Mouse (Mus musculus): ENCODE data around the gene Axin1. TPM values are rescaled to one million over a fixed set of nuclear protein-coding genes. Genes with fewer than 3 reads are reported as not detected.

The Axin1 gene
- 106 TPM for polyA plus RNA-seq (2017; shearing (Covaris generic))

GRCm38 (mm10) chr17:26138239-26138836 is at the start of gene Axin1:
Gene Axin1, plus strand, starts transcription at chr17:26138688.

GRCm38 (mm10) chr17:26089905-26090632 is 48.4 kb upstream of the Axin1 start, which contains the start of gene Decr2:
Gene Decr2, minus strand, starts transcription at chr17:26090337.

GRCm38 (mm10) chr17:26095121-26095740 is 43.3 kb upstream of the Axin1 start, which contains the start of gene Nme4:
Gene Nme4, minus strand, starts transcription at chr17:26095602.

GRCm38 (mm10) chr17:26113181-26113948 is 25.1 kb upstream of the Axin1 start, which contains the start of gene Tmem8:
Gene Tmem8, plus strand, starts transcription at chr17:26113299.

GRCm38 (mm10) chr17:26123267-26123684 is 15.2 kb upstream of the Axin1 start, which contains the start of gene Mrpl28:
Gene Mrpl28, plus strand, starts transcription at chr17:26123500.

GRCm38 (mm10) chr17:26198892-26199291 is 60.4 kb downstream of the Axin1 start, which contains the start of gene Pdia2:
Gene Pdia2, minus strand, starts transcription at chr17:26199087.

GRCm38 (mm10) chr17:26202737-26203136 is 64.2 kb downstream of the Axin1 start, which contains the start of gene Rgs11:
Gene Rgs11, plus strand, starts transcription at chr17:26202951.

GRCm38 (mm10) chr17:26207686-26208085 is 69.2 kb downstream of the Axin1 start, which contains the start of gene Arhgdig:
Gene Arhgdig, minus strand, starts transcription at chr17:26207786.

GRCm38 (mm10) chr17:26244101-26244841 is 105.8 kb downstream of the Axin1 start, which contains the start of gene Fam234a:
Gene Fam234a, minus strand, starts transcription at chr17:26244242.

Other genes with a start within 250 kb of the Axin1 start
- gene Rab40c, start 219.0 kb upstream of the Axin1 start, polyA plus RNA-seq (2017; shearing (Covaris generic)), result 15.3 TPM
- gene Pigq, start 193.8 kb upstream of the Axin1 start, polyA plus RNA-seq (2017; shearing (Covaris generic)), result 44.1 TPM
- not detected for gene Nhlrc4, start 193.7 kb upstream of the Axin1 start, polyA plus RNA-seq (2017; shearing (Covaris generic))
- gene A930017K11Rik, start 186.1 kb upstream of the Axin1 start, polyA plus RNA-seq (2017; shearing (Covaris generic)), result not detected
- gene Capn15, start 152.9 kb upstream of the Axin1 start, polyA plus RNA-seq (2017; shearing (Covaris generic)), result 18.6 TPM
- gene Rab11fip3, start 69.1 kb upstream of the Axin1 start, polyA plus RNA-seq (2017; shearing (Covaris generic)), result 19.7 TPM
- 19.8 TPM for gene Decr2, start 48.4 kb upstream of the Axin1 start, polyA plus RNA-seq (2017; shearing (Covaris generic))
- 19.5 TPM for gene Nme4, start 43.1 kb upstream of the Axin1 start, polyA plus RNA-seq (2017; shearing (Covaris generic))
- 37.8 TPM for gene Tmem8, start 25.4 kb upstream of the Axin1 start, polyA plus RNA-seq (2017; shearing (Covaris generic))
- 36.0 TPM for gene Mrpl28, start 15.2 kb upstream of the Axin1 start, polyA plus RNA-seq (2017; shearing (Covaris generic))
- 1.5 TPM for gene Pdia2, start 60.4 kb downstream of the Axin1 start, polyA plus RNA-seq (2017; shearing (Covaris generic))
- 16.9 TPM for gene Rgs11, start 64.3 kb downstream of the Axin1 start, polyA plus RNA-seq (2017; shearing (Covaris generic))
- not detected for gene Arhgdig, start 69.1 kb downstream of the Axin1 start, polyA plus RNA-seq (2017; shearing (Covaris generic))
- gene Fam234a, start 105.6 kb downstream of the Axin1 start, polyA plus RNA-seq (2017; shearing (Covaris generic)), result 18.5 TPM
- 138 TPM for gene Luc7l, start 114.2 kb downstream of the Axin1 start, polyA plus RNA-seq (2017; shearing (Covaris generic))

All from effector memory CD4-positive, alpha-beta T cell, adult 7 months (primary cell).